Mouse (Mus musculus): ENCODE results near the gene Tapbp.

GRCm38 (mm10) chr17:33948090-33948904 is 32.6 kb downstream of the Tapbp start:
- TF ChIP-seq EP300 (IDR thresholded peaks at IDR 0.05; ENCODE audit: low read length) (no peak), SIN3A (IDR thresholded peaks at IDR 0.05; ENCODE audit: low read length) (no peak), ZKSCAN1 (IDR thresholded peaks at IDR 0.05; ENCODE audit: borderline replicate concordance, low read depth, low read length) (no peak), POLR2A (IDR thresholded peaks at IDR 0.05; ENCODE audit: low read depth, low read length) (no peak), CHD1 (IDR thresholded peaks at IDR 0.05; ENCODE audit: low read depth, low read length) (no peak)
